Mouse (Mus musculus): Measurements from ENCODE around the gene Ccdc162.

Ccdc162 gene

GRCm38 (mm10) chr10:41542057-41542456 is 174.4 kb downstream of the Ccdc162 start:
- DNase-seq (ENCODE audit: low read depth), result no peak

DNA sequence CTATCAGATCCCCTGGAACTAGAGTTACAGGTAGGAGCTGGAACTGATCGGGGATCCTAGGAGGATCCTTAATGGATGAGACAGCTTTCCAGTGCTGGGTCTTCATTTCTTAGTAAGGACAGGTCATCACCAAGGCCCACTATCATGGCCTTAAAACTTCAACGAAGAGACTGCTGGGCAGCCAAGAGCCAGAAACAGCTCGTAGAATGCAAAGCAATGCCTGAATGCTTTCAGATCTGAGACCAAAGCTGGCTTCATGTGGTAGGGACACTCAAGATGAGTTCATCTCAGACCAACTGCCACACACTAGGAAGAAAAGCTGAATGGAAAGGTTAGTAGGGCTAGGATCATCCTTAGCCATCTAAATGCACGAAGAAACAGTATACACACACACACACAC is 177.4 kb downstream of the Ccdc162 start:
- no peak for DNase-seq (ENCODE audit: low read depth)

- no peak for DNase-seq (ENCODE audit: low read depth)
These were observed 178.5 kb downstream of the Ccdc162 start for GRCm38 (mm10) chr10:41537983-41538330.

DNA sequence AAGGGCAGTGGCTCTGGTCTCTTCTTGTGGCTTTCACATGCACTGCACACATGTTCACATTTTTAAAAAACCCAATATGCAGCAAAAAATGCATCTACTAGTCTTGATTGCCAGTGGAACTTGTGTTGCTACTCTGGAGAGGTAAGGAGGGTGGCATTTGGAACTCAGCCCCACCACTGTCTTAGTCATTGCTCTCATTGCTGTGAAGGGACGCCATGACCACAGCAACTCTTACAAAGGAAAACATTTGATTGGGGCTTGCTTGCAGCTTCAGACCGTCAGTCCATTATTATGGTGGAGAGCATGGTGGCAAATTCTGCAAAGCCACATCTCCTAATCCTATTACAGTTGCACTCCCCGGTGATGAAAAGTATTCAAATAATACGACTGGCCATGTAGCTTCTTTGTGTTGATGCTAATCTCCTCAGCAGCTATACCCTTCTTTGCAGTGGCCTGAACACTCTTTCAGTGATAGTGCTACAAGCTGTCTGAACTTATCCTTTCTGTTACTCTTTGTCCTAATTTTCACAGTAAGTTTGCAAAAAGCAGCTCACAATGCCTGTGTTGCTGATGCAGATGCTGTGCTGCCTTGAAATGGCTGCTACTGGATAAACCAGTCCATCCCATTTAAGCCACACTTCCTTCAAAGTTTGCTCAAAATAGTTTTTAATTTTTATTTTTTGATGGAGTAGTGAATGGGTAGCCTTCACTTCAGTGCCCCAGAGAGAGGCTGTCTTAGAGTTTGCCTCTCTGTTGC is 179.0 kb downstream of the Ccdc162 start:
- no peak for DNase-seq (ENCODE audit: low read depth)

DNA sequence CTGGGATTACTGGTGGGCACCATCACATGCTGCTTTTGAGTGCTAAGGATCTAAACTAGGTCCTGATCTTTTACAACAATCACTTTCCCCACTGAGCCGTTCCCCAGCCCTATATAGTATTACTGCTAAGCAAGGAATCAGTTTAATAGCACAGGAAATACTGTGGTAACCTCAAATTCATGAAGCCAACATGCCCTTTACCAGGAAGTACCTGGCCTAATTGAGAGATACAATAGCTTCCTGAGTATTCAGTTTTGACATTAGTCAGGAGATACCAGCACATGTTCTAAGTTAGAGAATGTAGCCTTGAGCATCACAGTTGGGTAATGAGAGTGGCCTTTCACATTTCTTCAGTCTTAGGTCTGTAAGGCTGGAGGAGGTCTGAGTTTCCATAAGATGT is 179.7 kb downstream of the Ccdc162 start:
- peak; percentile 22 for DNase-seq (ENCODE audit: low read depth)

GRCm38 (mm10) chr10:41535991-41536390 is 180.4 kb downstream of the Ccdc162 start:
- DNase-seq (ENCODE audit: low read depth), result no peak

- no peak for DNase-seq (ENCODE audit: low read depth)
These were observed 186.5 kb downstream of the Ccdc162 start for GRCm38 (mm10) chr10:41529972-41530371.

DNA sequence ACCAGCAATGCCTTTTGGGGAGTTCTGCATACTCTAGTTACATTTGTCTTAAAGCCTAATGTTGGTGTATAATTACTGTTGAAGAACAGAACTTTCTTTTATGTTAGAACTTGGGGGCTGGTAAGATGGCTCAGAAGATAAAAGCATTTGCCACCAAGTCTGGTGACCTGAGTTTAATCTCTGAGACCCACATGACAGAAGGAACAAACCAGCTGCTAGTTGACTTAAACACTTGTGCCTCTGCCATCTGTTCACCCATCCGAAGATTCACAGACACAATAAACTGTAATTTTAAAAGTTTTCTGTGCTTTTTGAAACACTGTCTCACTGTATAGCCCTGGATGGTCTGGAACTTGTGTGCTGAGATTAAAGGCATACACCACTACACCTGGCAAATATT is 190.7 kb downstream of the Ccdc162 start:
- no peak for DNase-seq (ENCODE audit: low read depth)

DNA sequence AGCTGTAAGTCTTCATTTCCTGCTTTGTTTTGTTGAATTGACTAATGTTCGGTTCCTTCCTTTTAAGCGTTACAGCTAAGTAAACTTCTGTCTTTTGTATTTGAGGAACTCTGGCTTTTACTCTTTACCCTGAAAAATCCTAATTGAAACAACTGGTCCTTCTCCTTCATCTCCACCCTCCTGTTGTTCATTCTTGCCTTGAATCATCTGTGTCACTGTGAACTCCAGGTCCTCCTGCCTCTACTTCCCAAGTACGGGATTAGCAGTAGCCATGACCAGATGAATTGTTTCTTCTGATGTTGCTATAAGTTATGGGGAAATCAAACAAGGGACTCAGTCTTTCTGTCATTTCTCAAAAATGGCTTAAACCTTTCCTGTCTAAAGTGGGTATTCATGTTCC is 193.0 kb downstream of the Ccdc162 start:
- peak; percentile 59 for DNase-seq (ENCODE audit: low read depth)

- no peak for DNase-seq (ENCODE audit: low read depth)
These were observed 196.1 kb downstream of the Ccdc162 start for GRCm38 (mm10) chr10:41520410-41520673.

- peak; percentile 71 for DNase-seq (ENCODE audit: low read depth)
These were observed 196.6 kb downstream of the Ccdc162 start for GRCm38 (mm10) chr10:41519640-41520409.

DNA sequence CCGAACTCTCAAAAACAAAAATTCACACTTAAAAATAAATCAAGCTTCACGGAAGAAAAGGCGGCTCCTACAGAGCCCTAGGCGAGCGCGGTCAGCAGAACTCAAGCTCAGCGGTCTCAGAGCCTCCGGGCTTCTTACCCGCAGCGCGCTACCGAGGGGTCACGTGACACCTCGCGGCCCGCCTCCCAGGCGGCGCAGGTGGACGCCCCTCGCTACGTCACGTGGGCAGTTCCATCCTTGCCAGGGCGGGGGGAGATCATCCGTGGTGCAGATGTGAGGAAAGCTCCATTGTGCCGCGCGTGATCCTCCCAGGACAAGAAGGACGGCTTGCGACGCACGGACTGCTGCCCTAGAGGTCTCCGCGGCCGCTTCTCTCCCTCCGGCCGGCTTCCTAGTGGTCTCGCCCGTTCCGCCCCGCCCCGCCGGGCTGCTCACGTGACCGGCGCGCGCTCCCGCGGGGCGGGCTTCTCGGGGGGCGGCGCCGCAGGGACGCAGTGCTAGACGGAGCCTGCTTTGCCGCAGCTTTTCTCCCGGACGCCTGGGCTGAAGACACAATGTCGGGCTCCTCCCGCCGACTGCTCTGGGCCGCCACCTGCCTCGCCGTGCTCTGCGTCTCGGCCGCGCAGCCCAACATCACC is 197.3 kb downstream of the Ccdc162 start, which contains the start of gene Cd164:
TSS of gene Cd164 (plus strand) at position 434 of the 638 bp plus-strand sequence.
- DNase-seq (ENCODE audit: low read depth), result peak; percentile 96

DNA sequence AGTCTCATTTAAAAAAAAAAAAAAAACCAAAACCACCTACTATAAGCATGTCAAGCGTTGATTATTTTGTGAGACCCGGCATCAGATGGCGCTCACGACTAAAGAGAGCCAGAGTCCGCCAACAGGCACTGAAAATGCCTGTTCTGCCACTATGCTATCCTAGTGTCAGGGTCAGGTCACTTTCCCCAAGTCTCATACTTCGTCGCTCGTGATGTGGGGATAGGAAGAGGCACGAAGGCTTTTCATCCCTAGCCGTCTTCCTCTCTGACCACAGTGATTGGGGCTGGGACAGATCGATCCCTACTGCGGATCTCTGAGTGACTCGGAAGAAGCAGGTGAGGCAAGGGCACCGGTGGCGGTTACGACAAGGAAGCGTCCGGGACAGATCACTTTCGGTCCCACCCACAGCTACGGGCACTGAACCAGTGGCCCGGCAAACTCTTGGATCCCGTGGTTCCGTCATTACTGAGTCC is 197.9 kb downstream of the Ccdc162 start:
- peak; percentile 96 for DNase-seq (ENCODE audit: low read depth)

- DNase-seq (ENCODE audit: low read depth), result no peak
These were observed 201.5 kb downstream of the Ccdc162 start for GRCm38 (mm10) chr10:41514921-41515320.

- no peak for DNase-seq (ENCODE audit: low read depth)
These were observed 202.1 kb downstream of the Ccdc162 start for GRCm38 (mm10) chr10:41514301-41514700.

GRCm38 (mm10) chr10:41509160-41509559 is 207.3 kb downstream of the Ccdc162 start:
- DNase-seq (ENCODE audit: low read depth), result peak; percentile 64

- peak; percentile 84 for DNase-seq (ENCODE audit: low read depth)
These were observed 211.0 kb downstream of the Ccdc162 start for GRCm38 (mm10) chr10:41505446-41505845.

GRCm38 (mm10) chr10:41504996-41505395 is 211.4 kb downstream of the Ccdc162 start:
- DNase-seq (ENCODE audit: low read depth), result no peak

DNA sequence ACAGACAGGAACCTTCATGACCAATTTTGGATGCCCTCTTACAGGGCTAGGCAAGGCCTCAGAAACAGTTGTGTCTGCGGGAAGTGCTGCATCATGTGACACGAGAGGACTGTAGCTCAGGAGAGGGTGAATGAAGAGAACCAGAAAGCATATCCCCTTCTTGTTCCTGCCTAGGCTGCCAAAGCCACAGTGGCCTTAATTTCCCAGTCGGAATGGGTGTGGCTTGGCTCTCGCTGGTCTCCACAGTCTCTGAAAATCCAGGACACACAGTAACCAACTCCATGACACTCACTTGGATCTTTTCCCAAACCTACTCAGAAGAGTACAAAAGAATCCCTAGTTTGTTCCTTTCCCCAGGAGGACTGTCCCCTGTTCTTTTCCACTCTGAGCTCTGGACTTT is 215.5 kb downstream of the Ccdc162 start:
- DNase-seq (ENCODE audit: low read depth), result no peak

GRCm38 (mm10) chr10:41491111-41491510 is 225.3 kb downstream of the Ccdc162 start:
- DNase-seq (ENCODE audit: low read depth), result peak; percentile 60

DNA sequence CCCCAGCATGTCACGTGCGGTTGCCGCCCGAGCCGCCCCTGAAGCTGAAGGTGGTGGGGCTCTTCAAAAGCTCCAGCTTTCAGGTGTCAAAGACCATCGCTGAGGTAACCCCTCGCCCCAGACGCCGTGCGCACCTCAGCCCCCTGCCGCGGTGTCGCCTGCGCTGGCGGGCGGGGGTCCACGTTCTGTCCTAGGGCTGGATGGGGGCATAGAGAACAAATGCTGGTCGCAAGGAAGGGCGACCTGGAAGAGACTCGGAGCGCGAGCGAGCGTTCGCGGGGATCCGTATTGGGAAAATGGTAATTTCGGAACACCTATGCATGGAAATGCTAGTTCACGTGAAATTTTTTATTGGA is 225.9 kb downstream of the Ccdc162 start:
- no peak for DNase-seq (ENCODE audit: low read depth)

- DNase-seq (ENCODE audit: low read depth), result peak; percentile 92
These were observed 226.5 kb downstream of the Ccdc162 start, which contains the start of the genes Smpd2 and Ppil6 for GRCm38 (mm10) chr10:41489708-41490517. Smpd2 (minus strand) TSS chr10:41490369. Ppil6 (plus strand) TSS chr10:41490439.
